Mouse (Mus musculus) stomach, postnatal 0 days (tissue): ENCODE results near the gene Gm49320. TPM values are rescaled to one million over a fixed set of nuclear protein-coding genes. Genes with fewer than 3 reads are reported as not detected.

Experiments used
- ATAC-seq: fragments of 200-750 bp; cut with Nextera tagmentation; 2 replicates; pipeline ENCODE4 v1.8.0; 2017; ENCODE audit not compliant: low FRiP score, low TSS enrichment
- DNase-seq: peaks from one replicate; pipeline ENCODE4 v3.0.0-alpha.2; 2016; ENCODE audit warnings: low spot score
- H3K27ac ChIP-seq: fragments of 300-500 bp; sonication (generic); replicated peaks from 2 replicates; pipeline ENCODE4 v1.5.1; 2014; ENCODE audit warnings: mild to moderate bottlenecking, control low read depth
- H3K27me3 ChIP-seq: fragments of 300-500 bp; sonication (generic); 2 replicates; pipeline ENCODE4 v1.6.1; 2014; ENCODE audit warnings: low read length; ENCODE audit not compliant: control insufficient read depth, insufficient read depth
- H3K36me3 ChIP-seq: fragments of 300-500 bp; sonication (generic); 2 replicates; pipeline ENCODE4 v1.6.1; 2014; ENCODE audit warnings: low read length, mixed read lengths; ENCODE audit not compliant: control insufficient read depth, insufficient read depth
- H3K4me1 ChIP-seq: fragments of 300-500 bp; sonication (generic); replicated peaks from 2 replicates; pipeline ENCODE4 v1.6.1; 2014; ENCODE audit warnings: antibody characterized with exemption; ENCODE audit not compliant: control insufficient read depth, insufficient read depth
- H3K4me2 ChIP-seq: fragments of 300-500 bp; sonication (generic); replicated peaks from 2 replicates; pipeline ENCODE4 v1.6.1; 2014; ENCODE audit warnings: low read depth, mild to moderate bottlenecking, control low read depth, moderate library complexity
- H3K4me3 ChIP-seq: fragments of 300-500 bp; sonication (generic); 2 replicates; pipeline ENCODE4 v1.5.1; 2014; ENCODE audit warnings: low read depth, low read length, control low read depth
- H3K9ac ChIP-seq: fragments of 300-500 bp; sonication (generic); 2 replicates; pipeline ENCODE4 v1.6.1; 2014; ENCODE audit warnings: mild to moderate bottlenecking, low read length, control low read depth, mixed read lengths
- H3K9me3 ChIP-seq: fragments of 300-500 bp; sonication (generic); 2 replicates; pipeline ENCODE4 v1.6.1; 2016; ENCODE audit warnings: low read length; ENCODE audit not compliant: control insufficient read depth
- CTCF ChIP-seq: IDR thresholded peaks from 2 replicates; pipeline ENCODE4 v1.5.1; 2016; ENCODE audit warnings: antibody characterized with exemption, low read depth, mild to moderate bottlenecking, moderate library complexity
- EP300 ChIP-seq: optimal IDR thresholded peaks from 2 replicates; pipeline ENCODE3; 2016; ENCODE audit warnings: antibody characterized with exemption
- WGBS: fragments of 180-500 bp; shearing (Covaris S2); extraction: QIAGEN DNeasy Blood & Tissue Kit; methylation state at CpG from one replicate; pipeline ENCODE4 v1.1.7; 2014; 5-methylcytosine and 5-hydroxymethylcytosine counted together
- polyA plus RNA-seq: library from polyadenylated mRNA; unstranded; fragments of >200 nt; fragmentation: Nextera tagmentation; extraction: Ambion mirVana; gene quantifications from 2 replicates; pipeline ENCODE4 v1.2.1, GENCODE M21; 2015

Gene Gm49320
- polyA plus RNA-seq, 1 experiment from 2014 or later: 0.42 TPM

DNA sequence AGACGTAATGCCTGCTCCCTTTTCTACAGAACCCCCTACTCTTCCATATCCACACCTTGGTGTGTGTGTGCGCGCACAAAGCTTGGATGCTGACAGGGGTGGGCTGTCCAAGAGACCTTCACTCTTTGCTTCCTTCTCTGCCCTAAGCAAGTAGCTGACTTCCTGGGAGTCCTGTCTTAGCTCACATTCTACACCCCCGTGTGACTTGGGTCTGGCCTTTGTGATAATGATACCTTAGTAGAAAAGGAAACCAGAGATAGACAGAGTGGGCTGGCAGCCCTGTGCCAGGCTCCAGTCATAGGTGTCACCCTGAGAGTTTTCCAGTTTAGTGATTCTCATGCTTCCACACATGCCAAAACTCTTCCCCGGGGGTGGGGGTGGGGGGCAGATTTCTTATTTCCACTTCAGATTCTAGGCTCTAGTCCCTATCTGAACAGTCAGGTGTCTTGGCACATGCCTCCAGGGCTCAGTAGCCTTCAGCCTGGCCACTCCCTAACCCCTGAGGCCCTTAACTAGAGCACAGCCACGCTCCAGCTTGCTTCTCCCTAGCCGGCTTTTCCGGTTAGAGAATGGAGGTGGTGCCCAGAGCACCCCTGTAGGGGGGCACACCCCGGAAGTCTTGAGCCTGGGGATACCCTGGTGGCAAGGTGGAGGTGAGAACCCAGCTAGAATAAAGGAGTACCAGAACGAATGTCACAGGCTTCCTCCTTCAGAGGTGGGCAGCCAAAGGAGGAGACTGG lies 7.9 kb upstream of the Gm49320 start:
- peak; percentile 91 for ATAC-seq
- TF ChIP-seq EP300 (no peak), CTCF (0 out of 2 replicates have a peak, but pooled peaks have one; percentile 4)
- Histone ChIP-seq H3K27me3 (no peaks in the 10 kb centered on the region), H3K4me1 (no peaks in the 10 kb centered on the region), H3K27ac (peak overlapping the region; percentile 83), H3K36me3 (no peaks in the 10 kb centered on the region), H3K9ac (peak overlapping the region; percentile 23; the same call in 1 of the 2 replicates), H3K9me3 (no peaks in the 10 kb centered on the region), H3K4me2 (peak overlapping the region; percentile 17; the same call in 1 of the 2 replicates), H3K4me3 (no peak overlapping the region)
- peak; percentile 80 for DNase-seq
- 51% methylated on average over 10 of the region's 10 CpGs for WGBS

DNA sequence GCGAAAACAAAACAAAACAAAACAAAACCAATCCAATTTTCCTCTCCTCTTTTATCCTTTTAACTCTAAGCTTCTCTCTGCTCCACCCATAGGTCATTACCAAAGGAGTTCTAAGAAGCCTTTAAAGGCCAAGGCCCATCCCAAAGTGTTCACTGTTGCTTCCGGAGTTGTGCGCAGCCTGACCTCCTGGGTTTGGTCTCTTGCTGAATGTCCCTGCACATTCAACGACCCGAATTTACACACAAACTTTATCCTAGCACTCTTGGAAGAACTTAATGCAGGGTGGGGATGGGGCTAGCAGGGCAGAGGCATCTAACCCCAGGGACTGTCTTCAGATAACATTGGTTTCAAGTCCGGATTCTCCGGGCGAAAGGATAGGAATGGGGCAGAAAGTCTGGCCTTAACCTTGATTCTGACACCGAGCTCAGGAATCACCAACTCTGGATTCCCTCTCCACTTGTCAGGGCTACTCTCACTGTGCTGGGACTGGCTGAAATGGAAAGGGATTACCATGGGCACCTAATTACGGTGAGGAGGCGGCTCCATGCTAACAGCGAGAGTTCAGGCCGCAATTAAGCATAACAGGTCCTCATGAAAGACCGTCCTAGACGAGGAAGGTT lies 741 bp upstream of the Gm49320 start:
- peaks cover 4% of the 10 kb centered on the region; the same call in 1 of the 2 replicates for H3K4me1 ChIP-seq
- WGBS: 13% methylated on average over 15 of the region's 15 CpGs
- H3K9me3 ChIP-seq: no peaks in the 10 kb centered on the region
- H3K27me3 ChIP-seq: no peaks in the 10 kb centered on the region; the same call in 1 of the 2 replicates
- H3K4me3 ChIP-seq: peak overlapping the region; percentile 79
- H3K27ac ChIP-seq: peak overlapping the region; percentile 98
- peak overlapping the region; percentile 69 for H3K9ac ChIP-seq
- ATAC-seq: no peak; the same call in 1 of the 2 replicates
- TF ChIP-seq CTCF (no peak), EP300 (no peak)
- peak overlapping the region; percentile 96 for H3K4me2 ChIP-seq
- DNase-seq: no peak
- peaks cover 6% of the 10 kb centered on the region; the same call in 1 of the 2 replicates for H3K36me3 ChIP-seq

DNA sequence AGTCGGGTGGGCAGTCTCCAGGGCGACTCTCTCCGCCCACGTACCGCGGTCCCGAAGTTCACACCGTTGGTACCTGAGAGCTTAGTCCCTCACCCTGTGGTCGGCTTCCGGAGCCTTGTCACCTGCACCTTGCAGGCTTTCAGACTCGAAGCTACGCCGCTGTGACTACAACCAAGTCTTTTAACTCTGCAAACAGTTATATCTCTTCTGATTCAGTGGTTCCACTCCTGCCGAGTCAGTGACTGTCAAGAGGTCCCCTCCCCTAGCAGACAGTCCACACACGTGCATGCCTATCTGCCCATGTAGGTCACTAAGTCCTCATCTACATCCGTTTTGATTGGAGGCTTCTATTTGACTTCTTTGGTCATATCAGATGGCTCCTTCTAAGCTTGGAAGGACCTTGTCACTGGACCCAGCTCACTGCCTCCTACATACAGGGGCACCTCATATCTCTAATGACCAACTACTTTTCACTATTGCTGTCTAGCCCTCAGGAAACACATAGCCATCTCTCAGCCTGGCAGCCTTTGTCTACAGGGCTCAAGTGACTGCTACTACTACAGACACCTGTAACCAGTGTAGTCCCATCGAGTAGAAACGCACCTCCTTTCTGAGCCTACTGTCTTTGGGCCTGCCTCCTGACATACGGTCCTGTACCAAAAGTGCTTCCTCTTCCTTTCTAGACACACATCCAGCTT lies 677 bp downstream of the Gm49320 start:
- Histone ChIP-seq H3K4me1 (peaks cover 4% of the 10 kb centered on the region; the same call in 1 of the 2 replicates), H3K27me3 (no peaks in the 10 kb centered on the region; the same call in 1 of the 2 replicates), H3K9ac (peak overlapping the region; percentile 83), H3K27ac (peak overlapping the region; percentile 98), H3K36me3 (peaks cover 15% of the 10 kb centered on the region), H3K9me3 (no peaks in the 10 kb centered on the region), H3K4me2 (peak overlapping the region; percentile 96), H3K4me3 (peak overlapping the region; percentile 79)
- DNase-seq: no peak
- WGBS: 10% methylated on average over 19 of the region's 19 CpGs
- peak; percentile 64 for ATAC-seq
- TF ChIP-seq CTCF (no peak), EP300 (no peak)

DNA sequence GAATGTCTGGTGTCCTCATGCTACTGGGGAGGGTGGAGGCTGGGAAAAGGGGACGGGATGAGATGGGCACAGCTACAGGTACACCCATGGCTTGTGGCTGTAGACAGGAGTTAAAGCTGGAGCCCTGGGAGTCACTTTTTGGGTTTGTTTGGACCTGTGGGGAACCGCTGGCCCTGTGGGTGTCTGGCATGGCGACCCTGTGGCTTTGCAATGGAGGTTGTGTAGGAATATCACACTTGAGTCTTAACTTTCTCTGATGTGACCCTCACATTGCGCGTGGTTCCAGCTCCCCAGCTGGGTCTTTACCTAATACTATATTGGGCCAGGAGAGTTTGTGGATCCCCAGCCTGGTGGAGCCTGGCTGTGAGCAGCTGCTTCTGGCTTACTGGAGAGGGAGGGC lies 6.4 kb downstream of the Gm49320 start:
- no peaks in the 10 kb centered on the region for H3K9me3 ChIP-seq
- no peak overlapping the region for H3K9ac ChIP-seq
- no peaks in the 10 kb centered on the region for H3K27me3 ChIP-seq
- no peak overlapping the region for H3K4me3 ChIP-seq
- ATAC-seq: no peak
- H3K27ac ChIP-seq: no peak overlapping the region
- no peak for DNase-seq
- peaks cover 2% of the 10 kb centered on the region; the same call in 1 of the 2 replicates for H3K4me1 ChIP-seq
- no peak for TF ChIP-seq EP300
- no peak for TF ChIP-seq CTCF
- peaks cover 33% of the 10 kb centered on the region for H3K36me3 ChIP-seq
- WGBS: 96% methylated on average over 5 of the region's 5 CpGs
- H3K4me2 ChIP-seq: no peak overlapping the region

DNA sequence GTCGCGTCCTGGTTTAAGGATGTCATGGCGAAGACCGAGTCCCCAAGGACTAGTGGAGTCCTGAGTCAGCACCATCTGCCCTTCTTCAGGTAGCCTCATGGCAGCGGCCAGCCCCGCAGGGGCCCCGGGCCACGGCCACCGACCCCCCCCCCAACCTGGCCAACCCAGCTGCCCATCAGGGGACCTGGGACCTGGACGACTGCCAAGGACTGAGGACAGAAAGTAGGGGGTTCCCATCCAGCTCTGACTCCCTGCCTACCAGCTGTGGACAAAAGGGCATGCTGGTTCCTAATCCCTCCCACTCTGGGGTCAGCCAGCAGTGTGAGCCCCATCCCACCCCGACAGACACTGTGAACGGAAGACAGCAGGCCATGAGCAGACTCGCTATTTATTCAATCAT lies 7.1 kb downstream of the Gm49320 start:
- no peaks in the 10 kb centered on the region; the same call in 1 of the 2 replicates for H3K4me1 ChIP-seq
- H3K27me3 ChIP-seq: no peaks in the 10 kb centered on the region
- H3K27ac ChIP-seq: no peak overlapping the region
- WGBS: 89% methylated on average over 9 of the region's 13 CpGs
- no peak for DNase-seq
- TF ChIP-seq CTCF: no peak
- TF ChIP-seq EP300: no peak
- H3K4me2 ChIP-seq: no peak overlapping the region
- no peak overlapping the region for H3K4me3 ChIP-seq
- no peaks in the 10 kb centered on the region for H3K9me3 ChIP-seq
- ATAC-seq: no peak
- peaks cover 33% of the 10 kb centered on the region for H3K36me3 ChIP-seq
- H3K9ac ChIP-seq: no peak overlapping the region
